Mouse (Mus musculus): ENCODE data around the gene Acyp2. TPM values are rescaled to one million over a fixed set of nuclear protein-coding genes. Genes with fewer than 3 reads are reported as not detected.
A peak's percentile ranks its signal among the peaks of the same experiment; 100 is the strongest.

Acyp2 gene
- polyA plus RNA-seq, 1 experiment from 2014 or later = 30.6 TPM

DNA sequence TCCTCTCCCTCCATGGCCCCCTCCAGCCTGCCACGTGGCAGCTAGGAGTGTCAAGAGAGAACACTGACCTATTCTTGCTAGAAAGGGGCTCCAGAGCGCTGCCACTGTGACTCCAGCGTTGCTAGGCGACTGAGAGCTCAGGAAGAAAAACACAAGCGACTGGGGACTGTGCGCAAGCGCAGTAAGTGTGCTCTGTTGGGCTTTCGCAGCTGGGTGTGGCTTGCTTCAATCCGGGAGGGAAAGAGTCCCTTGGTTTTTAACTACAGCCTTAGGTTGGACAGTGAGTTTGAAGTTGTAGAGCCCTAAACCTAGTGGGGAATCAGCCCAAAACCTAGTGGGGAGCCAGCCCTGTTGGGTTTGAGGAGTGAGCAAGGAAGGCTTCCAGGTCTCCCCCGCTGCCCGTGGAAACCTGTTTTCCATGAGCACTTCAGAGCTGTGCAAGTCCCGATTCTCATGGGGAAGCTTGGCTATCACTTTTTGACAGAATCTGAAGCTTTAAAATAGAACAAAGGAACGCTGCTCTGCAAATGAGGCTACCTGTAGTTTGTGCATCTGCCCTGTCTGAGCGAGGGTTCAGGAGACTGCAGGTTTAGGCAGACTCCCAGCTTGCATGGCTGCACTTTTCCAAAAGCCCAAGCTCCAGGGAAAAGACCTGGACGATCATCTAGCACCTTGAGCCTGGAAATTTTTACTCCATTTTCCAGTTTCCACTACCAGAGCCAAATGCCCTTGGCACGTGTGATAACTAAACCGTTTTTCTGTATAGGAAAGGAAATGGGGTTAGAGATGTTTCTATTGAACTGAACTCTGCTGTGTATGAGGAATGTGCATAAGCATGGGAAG, 177.4 kb downstream of the Acyp2 start, which contains the start of gene 4930505A04Rik:
TSS of gene 4930505A04Rik (minus strand) at position 77 of the 843 bp plus-strand sequence.
- Histone ChIP-seq H3K4me2 (peak within 1 kb of the TSS; percentile 70), H3K27ac (peak within 1 kb of the TSS; percentile 62), H3K27me3 (no peaks in the 10 kb centered on the region), H3K9ac (peak within 1 kb of the TSS; percentile 41), H3K4me1 (peaks cover 18% of the 10 kb centered on the region), H3K36me3 (no peaks in the 10 kb centered on the region), H3K4me3 (peak within 1 kb of the TSS; percentile 44), H3K9me3 (no peaks in the 10 kb centered on the region)
- ATAC-seq (ENCODE audit: borderline replicate concordance, extremely low read depth, low FRiP score, low TSS enrichment) = peak; percentile 98
- 4% methylated on average over 17 of the region's 17 CpGs for WGBS

- H3K9ac ChIP-seq = no peak overlapping the region
- H3K4me3 ChIP-seq = peak overlapping the region; percentile 44; the same call in 1 of the 2 replicates
- WGBS = 49% methylated on average over 8 of the region's 8 CpGs
- H3K9me3 ChIP-seq = no peaks in the 10 kb centered on the region
- peaks cover 18% of the 10 kb centered on the region for H3K4me1 ChIP-seq
- H3K27me3 ChIP-seq = no peaks in the 10 kb centered on the region
- peak; percentile 36 for ATAC-seq (ENCODE audit: borderline replicate concordance, extremely low read depth, low FRiP score, low TSS enrichment)
- no peaks in the 10 kb centered on the region for H3K36me3 ChIP-seq
- H3K27ac ChIP-seq = peak overlapping the region; percentile 48
- H3K4me2 ChIP-seq = peak overlapping the region; percentile 70
Observed at GRCm38 (mm10) chr11:30471187-30471586, 178.2 kb downstream of the Acyp2 start.

Other genes starting within 250 kb of the Acyp2 start
- 0.18 TPM in 1 of 2 replicates, not detected in the other for gene 4930505A04Rik, start 177.8 kb downstream of the Acyp2 start, polyA plus RNA-seq (2015; fragmentation: Nextera tagmentation; extraction: Ambion mirVana)
- gene Psme4, start 122.1 kb upstream of the Acyp2 start, polyA plus RNA-seq (2015; fragmentation: Nextera tagmentation; extraction: Ambion mirVana) = 14.8 and 17.6 TPM in 2 replicates
- gene Gpr75, start 235.8 kb upstream of the Acyp2 start, polyA plus RNA-seq (2015; fragmentation: Nextera tagmentation; extraction: Ambion mirVana) = 0.05 and 0.07 TPM in 2 replicates
- 28.1 and 30.8 TPM in 2 replicates for gene Asb3, start 235.8 kb upstream of the Acyp2 start, polyA plus RNA-seq (2015; fragmentation: Nextera tagmentation; extraction: Ambion mirVana)